Mouse (Mus musculus): ENCODE measurements around the gene Ist1. TPM values are rescaled to one million over a fixed set of nuclear protein-coding genes. Genes with fewer than 3 reads are reported as not detected.

The Ist1 gene
- 100 to 1,000 TPM; 139 to 163 TPM for polyA plus RNA-seq (2017; shearing (Covaris generic))

- ATAC-seq = peak; percentile 96
These were observed at the start of gene Ist1 for GRCm38 (mm10) chr8:109693146-109693900. Gene Ist1 (minus strand): TSS chr8:109693260.

- ATAC-seq = no peak
These were observed 45.0 kb upstream of the Ist1 start for GRCm38 (mm10) chr8:109738049-109738380.

DNA sequence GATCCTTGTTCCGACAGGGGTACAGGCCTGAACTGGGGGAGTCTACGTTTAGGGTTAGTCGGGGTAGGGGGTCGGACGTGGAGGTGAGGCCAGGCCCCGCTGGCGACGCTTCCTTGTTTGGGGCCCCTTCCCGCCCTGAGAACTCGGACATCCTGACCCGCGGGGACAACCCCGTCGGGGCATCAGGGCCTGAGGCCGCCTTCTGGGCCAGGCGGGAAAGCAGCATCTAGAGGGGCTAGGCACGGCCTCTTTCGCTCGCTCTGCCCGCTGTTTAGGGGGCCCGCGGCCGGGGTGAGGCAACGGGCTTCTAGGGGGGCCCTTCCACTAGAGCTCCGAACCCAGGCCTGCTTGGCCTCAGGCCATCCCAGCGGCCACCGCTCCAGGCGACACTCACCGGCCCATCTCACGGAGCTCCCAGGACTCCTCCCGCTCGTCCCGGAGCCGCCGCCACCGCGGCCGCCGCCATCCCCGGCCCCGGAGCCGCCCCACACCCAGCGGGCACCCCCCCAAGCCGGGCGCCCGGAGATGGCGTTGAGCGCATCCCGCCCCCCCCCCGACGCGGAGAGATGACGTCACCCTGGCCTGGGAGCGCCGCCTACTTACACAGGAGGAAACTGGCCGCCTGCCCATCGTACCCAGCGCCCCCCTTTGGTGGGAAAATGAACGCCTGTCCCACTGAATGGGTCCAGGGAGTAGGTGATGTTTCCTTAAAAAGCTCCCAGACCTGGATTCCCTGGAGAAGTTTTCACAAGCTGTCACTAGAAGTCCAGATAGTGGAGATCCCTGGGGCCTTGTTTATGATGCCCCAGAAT is 44.4 kb upstream of the Ist1 start, which contains the start of gene Atxn1l:
TSS of gene Atxn1l (minus strand) at position 503 of the 812 bp plus-strand sequence.
- ATAC-seq = peak; percentile 88

DNA sequence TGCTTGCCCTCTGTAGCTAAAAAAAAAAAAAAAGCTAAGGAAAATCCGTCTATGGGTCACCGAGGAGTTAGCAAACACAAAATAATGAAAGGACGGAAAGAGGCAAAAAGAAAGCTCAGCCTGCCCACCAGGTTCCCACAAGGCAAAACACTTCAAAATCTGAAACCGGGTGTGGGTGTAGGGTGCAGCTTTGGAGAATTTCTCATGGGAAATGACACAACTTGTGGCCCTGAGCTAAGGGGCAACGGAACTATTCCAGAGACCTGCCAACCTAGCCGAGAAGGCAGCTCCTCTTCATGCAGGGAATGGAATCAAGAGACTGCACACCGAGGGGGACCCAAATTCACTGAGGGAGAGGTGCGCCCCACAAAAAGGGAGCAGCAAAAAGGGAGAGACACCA is 43.8 kb upstream of the Ist1 start:
- peak; percentile 14 for ATAC-seq

DNA sequence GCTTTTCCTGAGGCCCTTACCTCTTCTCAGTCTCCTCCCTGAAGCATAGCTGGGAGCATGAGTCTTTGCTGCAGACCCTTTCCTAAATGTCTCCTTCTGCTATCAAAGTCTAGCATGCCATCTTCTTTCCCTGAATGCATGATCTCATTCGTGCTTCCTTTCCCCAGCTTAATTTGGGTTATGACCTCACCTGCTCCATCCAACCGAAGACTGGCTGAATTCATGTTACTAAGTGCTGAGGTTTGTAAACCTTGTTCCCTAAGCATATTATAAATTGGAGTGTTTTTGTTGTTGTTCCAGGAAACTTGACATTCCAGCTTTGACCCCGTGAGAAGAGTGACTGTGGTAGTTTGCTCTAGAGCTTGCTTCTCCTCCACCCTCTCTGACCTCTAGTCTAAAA is 41.0 kb upstream of the Ist1 start:
- no peak for ATAC-seq

GRCm38 (mm10) chr8:109731012-109731411 is 38.0 kb upstream of the Ist1 start:
- no peak for ATAC-seq

DNA sequence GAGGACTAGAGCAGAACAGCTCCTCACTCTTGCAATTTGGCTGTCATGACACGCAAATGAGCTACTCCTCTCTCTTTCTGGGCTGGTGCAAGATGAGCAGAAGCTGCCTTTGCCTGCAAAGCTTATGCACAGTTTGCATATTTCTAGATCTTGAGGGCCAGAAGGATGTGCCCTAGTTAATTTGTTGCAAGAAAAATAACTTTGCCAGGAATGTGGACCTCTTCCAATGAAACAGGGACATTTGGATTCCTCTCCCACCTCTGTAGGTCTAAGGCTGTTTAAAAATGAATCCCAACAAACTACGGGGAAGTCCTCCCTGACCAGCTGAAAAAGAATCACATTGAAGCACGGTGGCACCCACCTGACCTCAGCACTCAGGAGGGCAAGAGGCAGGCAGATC is 32.0 kb upstream of the Ist1 start:
- no peak for ATAC-seq

GRCm38 (mm10) chr8:109714961-109715360 is 21.9 kb upstream of the Ist1 start:
- ATAC-seq = no peak

GRCm38 (mm10) chr8:109712521-109712920 is 19.5 kb upstream of the Ist1 start:
- no peak for ATAC-seq

DNA sequence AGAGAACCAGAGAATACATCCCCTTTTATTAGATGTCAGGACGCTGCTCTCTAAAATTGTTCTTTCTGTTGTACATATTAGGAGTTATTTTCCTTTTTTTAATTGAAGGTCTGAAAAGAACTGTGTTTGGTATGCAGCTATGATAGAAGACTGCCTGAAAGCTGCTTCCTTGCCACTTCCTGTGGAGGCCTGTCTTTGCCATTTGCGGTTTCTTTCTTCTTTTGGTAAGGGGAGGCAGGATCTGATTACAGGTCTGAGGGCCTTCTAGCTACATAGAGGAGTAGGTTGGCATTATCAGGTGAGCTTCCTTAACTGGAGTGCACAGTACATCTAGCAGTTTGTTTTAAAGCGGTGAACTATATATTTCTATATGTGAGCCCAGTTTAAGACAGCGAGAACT is 14.9 kb upstream of the Ist1 start:
- ATAC-seq = peak; percentile 61

DNA sequence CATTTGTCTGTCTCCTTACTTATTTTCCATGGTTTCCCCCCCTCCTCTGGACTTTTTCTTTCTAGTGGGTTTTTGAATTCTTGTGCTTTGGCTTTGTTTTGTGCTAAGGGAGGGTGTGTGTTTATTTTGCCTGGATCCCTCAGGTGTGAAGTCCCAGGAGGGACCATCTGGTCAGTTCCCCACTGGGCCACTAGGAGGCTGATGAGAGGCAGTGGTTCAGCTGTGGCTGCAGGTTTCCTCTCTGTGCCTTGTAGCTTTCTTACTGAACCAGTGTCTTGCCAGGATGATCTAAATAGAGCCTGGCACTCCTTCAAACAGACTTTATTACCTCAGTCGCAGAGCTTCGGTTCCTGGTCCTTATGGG is 13.8 kb upstream of the Ist1 start:
- ATAC-seq = peak; percentile 57

DNA sequence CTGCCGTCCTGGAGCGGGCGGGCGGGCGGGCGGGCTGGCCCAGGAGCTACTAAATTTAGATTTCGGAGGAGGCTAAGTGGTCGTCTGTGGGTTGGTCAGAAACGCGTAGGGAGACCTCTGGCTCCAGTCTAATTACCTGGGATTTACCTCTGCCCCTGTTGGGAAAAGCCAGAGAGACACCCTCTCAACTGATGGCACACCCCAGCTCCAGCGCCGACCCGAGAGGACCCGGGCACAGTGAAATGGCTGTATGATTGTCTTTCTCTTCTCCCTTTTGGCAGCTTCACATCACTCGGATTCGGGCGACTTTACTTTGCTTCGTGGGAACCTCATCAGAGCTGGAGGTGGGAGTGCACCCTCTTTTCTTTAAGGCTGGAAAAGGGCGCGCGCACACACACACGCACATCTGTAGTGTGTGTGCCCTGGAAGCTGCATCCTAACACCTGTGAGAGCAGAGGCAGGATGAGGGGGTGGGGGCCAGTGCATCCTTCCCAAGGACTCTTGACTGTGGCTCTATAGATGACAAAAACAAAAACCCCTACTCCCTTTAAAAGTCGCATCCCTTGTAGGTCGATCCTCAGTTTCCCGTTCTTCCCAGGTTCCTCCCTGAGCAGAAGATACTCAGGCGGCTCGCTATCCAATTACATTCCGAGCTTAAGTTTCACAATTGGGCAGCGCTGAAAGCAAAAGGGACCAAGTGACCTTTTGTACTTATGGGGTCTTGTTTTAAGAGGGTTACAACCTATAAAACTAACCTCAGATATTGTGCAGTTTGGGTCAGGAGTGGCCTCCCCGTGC is 13.2 kb upstream of the Ist1 start:
- no peak for ATAC-seq

- peak; percentile 79 for ATAC-seq
These were observed 12.4 kb upstream of the Ist1 start, which contains the start of gene Zfp821 for GRCm38 (mm10) chr8:109705320-109706075. Gene Zfp821 (plus strand): TSS chr8:109705546.

- no peak for ATAC-seq
These were observed 11.7 kb upstream of the Ist1 start for GRCm38 (mm10) chr8:109704565-109705319.

DNA sequence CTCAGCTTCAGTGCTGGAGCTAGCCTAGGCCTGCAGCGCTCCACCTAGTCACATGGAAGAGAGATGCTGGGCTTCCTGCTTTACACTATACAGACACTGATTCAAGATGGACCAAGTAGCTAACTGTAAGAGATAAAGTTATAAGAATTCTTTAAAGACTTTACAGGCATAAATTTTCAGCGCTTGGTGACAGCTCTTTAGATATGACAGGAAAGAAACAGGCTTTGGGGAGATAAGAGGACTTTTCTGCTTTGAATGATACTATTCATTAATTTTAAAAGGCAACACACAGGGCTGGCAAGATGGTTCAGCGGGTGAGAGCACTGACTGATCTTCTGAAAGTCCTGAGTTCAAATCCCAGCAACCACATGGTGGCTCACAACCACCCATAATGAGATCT is 5.4 kb upstream of the Ist1 start:
- no peak for ATAC-seq

GRCm38 (mm10) chr8:109697754-109698153 is 4.7 kb upstream of the Ist1 start:
- no peak for ATAC-seq

DNA sequence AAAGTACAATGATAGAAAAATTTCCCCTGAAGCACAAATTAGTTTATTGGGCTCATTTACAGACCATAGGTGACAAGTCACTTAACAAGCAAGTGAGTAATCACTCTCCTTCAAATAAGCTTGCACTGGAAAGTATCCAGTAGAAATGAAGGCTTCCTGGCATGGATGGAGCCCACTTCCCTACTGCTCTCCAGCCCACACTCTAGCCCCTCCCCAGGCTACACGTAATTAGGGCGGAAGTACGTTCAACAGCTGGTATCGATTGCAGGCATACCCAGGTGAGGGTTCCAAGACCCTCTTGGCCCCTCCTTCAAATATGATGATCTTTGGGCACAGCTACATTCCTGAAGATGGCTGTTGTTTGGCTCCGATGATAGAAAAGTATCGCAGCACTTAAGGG is 1.1 kb upstream of the Ist1 start:
- ATAC-seq = no peak

GRCm38 (mm10) chr8:109692443-109693145 is 466 bp downstream of the Ist1 start:
- peak; percentile 24 for ATAC-seq

DNA sequence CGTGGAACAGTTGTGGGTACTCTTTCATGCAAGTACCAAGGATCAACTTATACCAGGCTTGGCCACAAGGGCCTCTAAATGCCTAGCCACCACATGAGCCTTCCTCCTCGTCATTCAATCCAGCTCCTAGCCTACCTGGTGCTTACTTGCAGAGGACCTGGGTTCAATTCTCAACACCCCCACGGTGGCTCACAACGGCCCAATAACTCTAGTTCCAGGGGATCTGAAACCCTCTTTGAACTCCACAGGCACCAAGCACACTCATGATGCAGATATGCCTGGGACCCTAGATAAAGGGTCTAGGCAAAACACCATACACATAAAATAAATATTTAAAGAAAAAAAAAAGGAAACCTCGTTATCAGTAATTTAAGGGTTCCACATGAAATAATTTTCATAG is 1.3 kb downstream of the Ist1 start:
- peak; percentile 21 for ATAC-seq

- no peak for ATAC-seq
These were observed 5.8 kb downstream of the Ist1 start for GRCm38 (mm10) chr8:109687248-109687647.

GRCm38 (mm10) chr8:109682120-109682519 is 10.9 kb downstream of the Ist1 start:
- ATAC-seq = no peak
